Mouse (Mus musculus): ENCODE data around the gene 1520401A03Rik.

- TF ChIP-seq EP300 (optimal IDR thresholded peaks at IDR 0.05) (no peak), CTCF (IDR thresholded peaks at IDR 0.05; ENCODE audit: low read depth) (no peak)
These were observed 36.2 kb upstream of the 1520401A03Rik start for GRCm38 (mm10) chr17:23758801-23759200.
